Mouse (Mus musculus): ENCODE results near the gene Sord. TPM values are rescaled to one million over a fixed set of nuclear protein-coding genes. Genes with fewer than 3 reads are reported as not detected.
"Not testable (repeated sequence)": the region's sequence is repeated elsewhere in the genome, so short reads cannot be mapped to it uniquely, and the experiment has no call there.

Sord gene
- total RNA-seq (2021): 10 to 100 TPM; 83.7 to 90.0 TPM
- long read RNA-seq, experiment 1, transcript Sord-201 (9 exons, 2,352 nt): major isoform, 120 of 135 reads
- long read RNA-seq, experiment 1, partial matches to known transcripts: 10 of 135 reads
- long read RNA-seq, experiment 1, other reads (novel, unspliced or antisense): 5 of 135 reads
- long read RNA-seq, experiment 2, transcript Sord-201 (9 exons, 2,352 nt): major isoform, 105 of 111 reads
- long read RNA-seq, experiment 2, partial matches to known transcripts: 5 of 111 reads
- long read RNA-seq, experiment 2, other reads (novel, unspliced or antisense): 1 of 111 reads

DNA sequence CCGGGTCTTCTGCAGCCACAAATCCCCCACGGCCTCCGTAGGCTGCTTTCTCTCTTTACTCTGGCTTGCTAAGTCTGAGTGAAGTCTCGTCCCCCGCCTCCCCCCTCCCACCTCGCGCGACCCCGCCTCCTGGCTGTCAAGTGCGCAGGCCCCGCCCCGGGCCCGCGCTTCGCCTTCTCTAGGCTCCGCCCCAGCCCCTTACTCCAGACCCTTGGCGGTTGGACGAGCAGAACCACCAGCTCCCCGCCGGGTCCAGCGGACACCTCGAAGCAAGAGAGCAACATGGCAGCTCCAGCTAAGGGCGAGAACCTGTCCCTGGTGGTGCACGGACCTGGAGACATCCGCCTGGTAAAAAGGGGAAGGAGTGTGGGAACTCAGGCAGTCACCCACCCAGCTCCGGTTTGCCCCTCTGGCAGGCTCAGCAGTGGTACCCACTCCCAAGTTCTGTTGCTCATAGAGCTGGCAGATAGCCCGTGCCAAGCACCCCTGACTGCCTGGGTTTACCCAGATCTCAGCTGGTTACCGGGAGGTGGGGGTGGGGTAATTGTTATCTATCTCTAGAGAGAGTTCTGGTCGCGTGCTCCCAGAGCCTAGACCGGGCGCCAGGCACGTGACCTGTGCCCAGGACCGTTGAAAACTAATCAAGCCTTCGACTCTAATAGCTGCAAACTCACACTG is at the start of gene Sord:
Gene Sord, plus strand, starts transcription at position 139 of the 678 bp plus-strand sequence.
- intact Hi-C loops (cut with DNase I): no loop called here
- DNase-seq: peak; percentile 79 to 80

DNA sequence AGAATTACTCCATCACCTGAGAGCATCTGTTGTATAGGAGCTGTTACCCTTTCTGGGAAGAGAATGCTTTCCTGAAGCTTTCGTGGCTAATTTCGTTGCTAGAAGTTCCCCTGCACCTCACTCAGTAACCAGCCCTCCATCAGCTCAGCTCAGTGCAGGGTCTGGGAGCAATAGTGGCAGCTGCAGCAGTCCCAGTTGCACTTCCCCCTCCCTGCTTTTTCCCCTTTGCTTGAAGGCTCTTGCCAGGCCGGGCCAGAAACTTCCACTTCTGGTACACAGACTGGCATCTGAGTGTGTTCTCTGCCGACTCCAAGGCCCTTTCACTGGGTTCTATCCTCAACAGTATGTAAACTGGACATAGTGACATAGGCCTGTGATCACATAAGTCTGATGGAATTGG is 49.5 kb upstream of the Sord start:
- intact Hi-C loops (cut with DNase I): no loop called here
- DNase-seq: no peak

DNA sequence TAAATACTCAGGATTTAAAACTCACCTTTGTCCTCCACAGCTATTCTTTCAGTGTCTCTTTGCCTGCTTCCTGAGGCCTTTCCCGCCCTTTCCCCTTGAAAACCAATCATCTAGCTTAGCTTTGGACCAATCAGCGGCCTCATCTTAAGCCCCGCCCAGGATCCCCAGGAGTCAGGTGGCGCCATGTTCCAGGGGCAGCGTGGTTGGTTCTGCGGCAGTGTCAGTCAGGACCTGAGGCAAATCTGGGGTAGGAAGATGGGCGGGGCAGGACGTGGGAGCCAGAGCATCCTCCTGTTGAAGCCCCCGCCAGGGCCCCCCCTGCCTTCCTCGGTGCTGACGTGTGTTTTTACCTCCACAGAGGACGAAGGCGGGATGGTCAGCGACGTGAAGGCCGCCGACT is 48.4 kb upstream of the Sord start, which contains the start of the genes Patl2 and Terb2:
Gene Patl2, minus strand, starts transcription at position 84 of the 400 bp plus-strand sequence.
Gene Terb2, plus strand, starts transcription at position 167 of the 400 bp plus-strand sequence.
- intact Hi-C loops (cut with DNase I): no loop called here

DNA sequence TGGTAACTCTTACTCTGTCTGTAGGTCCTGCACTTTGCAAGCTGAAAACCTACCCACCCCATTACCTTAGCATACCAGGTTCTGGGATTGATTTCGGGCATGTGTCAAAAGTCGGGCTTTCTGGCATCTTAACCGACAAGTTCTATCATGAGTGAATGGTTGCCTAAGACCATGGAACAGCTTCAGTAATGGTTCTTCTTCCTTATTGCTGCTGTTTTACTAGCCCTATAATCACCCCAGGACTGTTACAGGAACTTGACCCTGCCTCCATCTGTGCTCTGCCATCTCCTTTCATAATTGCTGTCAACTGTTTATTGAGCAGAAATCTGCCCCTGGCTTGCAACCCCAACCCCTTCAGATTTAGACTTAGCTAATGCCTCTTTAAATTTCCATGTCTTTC is 47.8 kb upstream of the Sord start:
- intact Hi-C loops (cut with DNase I): no loop called here

More for the DNA sequence above, 48.4 kb upstream of the Sord start, which contains the start of the genes Patl2 and Terb2:
- DNase-seq: no peak

DNA sequence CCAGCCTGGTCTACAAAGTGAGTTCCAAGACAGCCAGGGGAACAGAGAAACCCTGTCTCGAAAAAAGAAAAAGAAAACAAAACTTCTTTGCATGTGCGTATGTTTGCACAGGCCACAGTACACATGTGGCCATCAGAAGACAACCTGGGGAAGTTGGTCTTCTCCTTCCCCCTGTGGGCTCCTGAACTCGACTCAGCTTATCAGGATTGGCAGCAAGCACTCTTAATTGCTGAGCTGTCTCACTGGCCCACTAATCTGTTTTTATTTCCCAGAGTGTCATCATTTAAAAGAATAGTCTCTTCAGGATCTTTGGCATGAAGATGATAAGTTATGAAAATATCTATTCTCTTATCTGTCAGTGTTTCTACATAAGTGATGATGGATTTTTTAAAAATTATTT is 42.7 kb upstream of the Sord start:
- DNase-seq: no peak
- intact Hi-C loops (cut with DNase I): loop anchor here (5.0 kb wide), 1 partner anchor 365 kb away; no protein-coding TSS in a partner anchor

More for the DNA sequence above, 47.8 kb upstream of the Sord start:
- no peak for DNase-seq

DNA sequence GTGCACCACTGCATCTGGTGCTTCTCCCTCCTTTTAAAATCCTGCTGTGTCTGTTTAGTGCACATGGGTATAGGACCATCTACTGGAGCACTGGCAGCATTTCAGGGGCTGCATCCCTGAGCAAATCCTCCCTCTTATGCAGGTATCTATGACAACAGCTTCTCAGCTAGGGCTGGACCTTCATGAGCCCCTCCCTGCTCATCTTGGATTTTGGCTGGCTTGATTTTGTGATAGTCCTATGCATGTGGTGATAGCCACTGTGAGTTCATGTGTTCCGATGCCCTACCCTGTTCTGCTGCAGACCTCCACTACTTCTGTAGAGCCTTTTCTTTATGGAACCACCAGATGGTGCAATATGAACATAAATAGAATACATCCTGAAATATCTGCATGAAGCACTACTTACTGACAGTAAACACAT is 40.0 kb upstream of the Sord start:
- peak in 1 of 2 experiments; percentile 9 for DNase-seq
- intact Hi-C loops (cut with DNase I): loop anchor here (1.0 to 5.0 kb wide), 3 partner anchors 50 to 363 kb away; no protein-coding TSS in a partner anchor

DNA sequence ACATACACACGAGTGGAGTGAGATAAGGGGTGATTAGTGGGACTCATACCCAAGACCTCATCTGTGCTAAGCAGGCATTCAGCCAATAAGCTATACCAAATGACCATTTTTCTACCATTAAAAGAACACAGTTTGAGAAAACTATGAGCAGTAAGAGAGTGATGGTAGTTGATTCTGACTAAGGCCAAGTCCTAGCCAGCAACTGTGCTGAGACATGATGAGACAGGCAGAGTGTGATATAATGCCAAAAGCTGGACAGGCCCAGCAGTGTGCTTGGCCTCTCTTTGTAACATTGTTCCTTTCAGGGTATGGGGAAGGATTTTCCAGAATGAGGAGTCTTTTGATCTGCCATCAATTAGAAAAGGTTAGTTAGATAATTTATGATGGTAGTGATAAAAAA is 33.0 kb upstream of the Sord start:
- intact Hi-C loops (cut with DNase I): no loop called here
- DNase-seq: no peak

DNA sequence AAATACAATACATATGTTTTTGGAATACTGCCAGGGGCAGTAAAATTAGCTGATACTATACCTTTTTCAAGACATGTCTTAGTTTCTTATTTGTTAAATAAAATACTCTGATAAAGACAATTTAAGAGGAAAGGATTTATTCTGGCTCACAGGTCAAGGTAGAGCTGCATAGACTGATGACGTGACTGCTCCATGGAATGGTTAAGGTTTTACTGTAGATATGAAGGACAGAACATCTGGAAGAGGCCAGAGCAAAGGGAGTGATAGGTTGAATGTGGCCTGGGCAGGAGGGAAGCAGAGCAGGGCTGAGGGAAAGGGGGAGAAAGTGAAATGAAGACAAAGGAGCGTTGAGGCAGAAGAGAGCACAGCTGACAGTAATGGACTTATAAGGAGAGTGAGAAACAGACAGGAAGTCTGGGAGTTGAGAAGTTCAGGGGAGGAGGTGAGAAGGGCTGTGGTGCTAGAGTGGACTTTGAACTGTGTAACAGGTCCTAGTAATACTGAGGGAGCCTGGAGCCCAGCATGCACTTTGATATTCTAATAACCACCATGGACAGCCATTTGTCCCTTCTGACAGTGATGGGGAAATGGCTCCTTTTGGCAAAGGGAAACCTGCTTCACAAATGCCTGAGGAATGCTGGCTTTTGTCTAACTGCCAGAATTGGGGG is 28.0 kb upstream of the Sord start:
- no peak for DNase-seq
- intact Hi-C loops (cut with DNase I): no loop called here

DNA sequence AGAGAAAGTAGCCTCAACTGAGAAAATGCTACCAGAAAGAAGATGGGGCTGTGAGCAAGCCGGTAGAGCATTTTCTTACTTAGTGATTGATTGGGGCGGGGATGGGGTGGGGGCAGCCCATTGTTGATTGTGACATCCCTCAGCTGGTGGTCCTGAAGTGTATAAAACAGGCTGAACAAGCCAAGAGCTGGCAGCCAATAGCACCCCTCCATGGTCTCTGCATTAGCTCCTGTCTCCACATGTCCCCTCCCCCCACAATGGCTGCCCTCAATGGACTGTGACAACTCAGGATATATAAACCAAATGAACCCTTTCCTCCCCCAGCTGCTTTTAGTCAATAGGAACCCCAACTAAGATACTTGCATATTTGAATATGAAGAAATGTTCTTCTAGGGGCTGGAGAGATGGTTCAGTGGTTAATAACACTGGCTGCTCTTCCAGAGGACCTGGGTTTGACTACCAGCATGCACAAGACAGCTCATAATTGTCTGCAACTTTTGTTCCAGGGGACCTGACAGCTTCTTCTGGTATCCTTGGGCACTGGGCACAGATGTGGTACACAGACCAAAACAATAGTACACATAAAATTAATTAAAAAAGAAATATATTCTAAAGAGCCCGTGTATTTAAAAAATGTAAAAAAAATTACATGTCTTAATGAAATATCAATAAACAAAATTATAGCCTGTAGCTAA is 23.9 kb upstream of the Sord start:
- intact Hi-C loops (cut with DNase I): no loop called here
- no peak for DNase-seq

DNA sequence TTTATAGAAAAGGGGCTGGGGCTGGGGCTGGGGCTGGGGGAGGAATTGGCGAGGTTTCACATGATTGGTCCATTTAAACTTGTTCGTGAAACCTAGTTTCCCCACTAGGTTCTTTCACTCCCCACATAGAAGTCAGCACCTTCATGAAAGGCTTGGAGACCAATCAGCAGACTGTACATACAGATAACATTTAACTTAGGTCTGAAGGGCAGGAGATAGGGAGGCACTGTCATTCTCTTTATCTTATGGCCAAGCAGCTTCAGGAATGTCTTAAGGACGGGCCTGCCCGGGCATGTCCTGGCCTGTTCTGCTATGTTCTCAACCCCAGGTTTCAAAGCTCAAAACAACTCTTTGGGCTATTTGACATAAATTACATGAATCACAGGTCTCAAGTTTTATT is 17.5 kb upstream of the Sord start:
- DNase-seq; intact Hi-C loops (cut with DNase I): not testable (repeated sequence)

DNA sequence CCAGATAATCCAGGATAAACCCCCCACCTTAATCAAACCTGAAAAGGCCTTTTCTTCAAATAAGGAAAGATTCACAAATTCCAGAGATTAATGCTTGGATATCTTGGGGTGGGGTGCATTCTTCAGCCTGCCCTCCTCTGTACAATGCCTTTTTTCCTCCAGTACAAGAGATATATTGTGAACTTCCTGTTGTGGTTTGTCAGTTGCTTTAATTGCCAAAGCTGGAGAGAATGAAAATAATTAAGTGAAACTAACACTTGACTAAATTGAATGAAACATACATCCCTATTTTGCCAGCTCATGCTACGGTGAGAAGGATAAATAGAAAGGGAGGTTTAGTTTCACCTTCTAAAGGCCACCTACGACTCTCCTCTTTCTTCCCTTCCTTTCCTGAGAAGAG is 16.3 kb upstream of the Sord start:
- intact Hi-C loops (cut with DNase I): no loop called here
- no peak for DNase-seq

DNA sequence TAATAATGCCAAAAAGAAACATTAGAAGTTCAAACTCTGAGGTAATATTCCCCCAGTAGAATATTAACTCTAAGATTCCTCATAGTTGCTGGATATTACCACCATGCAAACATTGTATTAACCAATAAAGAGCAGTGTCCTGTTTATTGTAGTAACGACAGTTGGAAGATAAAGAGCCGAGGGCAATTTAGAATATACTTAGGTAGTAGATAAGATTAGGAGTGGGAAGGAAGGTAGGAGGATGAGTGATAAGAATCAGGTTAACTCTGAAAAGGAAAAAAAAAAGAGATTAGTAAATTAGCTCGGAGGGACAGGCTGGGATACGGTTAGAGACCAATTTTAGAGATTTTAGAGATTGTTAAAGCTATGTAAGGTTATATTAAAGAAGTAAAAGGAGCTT is 13.2 kb upstream of the Sord start:
- intact Hi-C loops (cut with DNase I): no loop called here
- no peak for DNase-seq

DNA sequence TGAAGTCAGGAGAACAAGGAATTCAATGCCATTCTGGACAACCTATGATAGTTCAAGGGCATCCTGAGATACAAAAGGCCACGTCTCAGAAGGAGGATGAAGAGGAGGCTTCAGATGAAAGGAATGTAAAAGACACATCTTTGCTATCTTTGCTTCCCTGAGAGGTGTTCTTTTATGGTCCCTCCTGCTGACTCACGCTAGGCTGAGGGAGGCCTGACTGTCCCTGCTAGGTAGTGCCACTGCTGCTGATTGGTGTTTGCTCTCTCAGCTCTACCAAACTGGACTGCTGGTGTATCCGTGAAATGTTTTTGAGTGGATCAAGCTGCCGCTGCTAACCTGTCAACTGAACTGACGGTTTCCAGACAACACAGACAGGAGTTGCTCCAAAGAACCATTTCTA is 12.8 kb upstream of the Sord start:
- DNase-seq: no peak
- intact Hi-C loops (cut with DNase I): no loop called here

DNA sequence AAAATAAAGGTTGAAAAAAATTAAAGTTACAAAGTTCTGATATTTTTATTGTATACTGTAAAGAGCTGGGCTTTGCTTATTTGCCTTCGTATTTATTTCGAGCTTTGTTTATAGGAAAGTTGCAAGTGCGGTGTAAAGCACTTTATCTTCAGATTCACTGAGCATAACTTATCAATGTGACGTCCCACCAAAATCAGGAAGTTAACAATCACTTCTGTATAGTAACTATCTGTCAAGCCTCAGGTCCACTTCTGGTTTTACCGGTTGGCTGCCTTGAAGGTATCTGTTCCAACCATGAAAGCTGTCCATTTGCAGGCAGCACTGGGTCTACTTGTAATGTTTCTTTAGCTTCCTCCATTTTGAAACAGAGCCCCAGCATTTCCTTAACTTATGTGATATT is 12.3 kb upstream of the Sord start:
- intact Hi-C loops (cut with DNase I): no loop called here
- DNase-seq: no peak

DNA sequence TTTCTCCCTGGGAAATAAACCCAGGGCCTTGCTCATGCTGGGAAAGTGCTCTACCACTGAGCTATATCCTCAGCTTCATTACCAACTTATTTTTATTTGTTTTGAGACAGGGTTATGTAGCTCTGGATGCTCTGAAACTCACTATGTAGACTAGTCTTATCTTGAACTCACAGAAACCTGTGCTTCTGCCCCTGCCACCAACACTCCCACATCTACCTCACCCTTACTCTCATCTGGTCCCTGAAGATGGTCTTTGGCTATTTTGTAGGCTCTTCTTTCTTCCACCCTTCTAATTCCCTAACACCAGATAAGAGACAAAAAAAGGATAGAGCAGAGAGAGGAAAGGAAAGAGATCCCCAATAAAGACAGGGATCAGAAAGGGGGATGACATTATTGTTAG is 10.9 kb upstream of the Sord start:
- no peak for DNase-seq
- intact Hi-C loops (cut with DNase I): no loop called here

DNA sequence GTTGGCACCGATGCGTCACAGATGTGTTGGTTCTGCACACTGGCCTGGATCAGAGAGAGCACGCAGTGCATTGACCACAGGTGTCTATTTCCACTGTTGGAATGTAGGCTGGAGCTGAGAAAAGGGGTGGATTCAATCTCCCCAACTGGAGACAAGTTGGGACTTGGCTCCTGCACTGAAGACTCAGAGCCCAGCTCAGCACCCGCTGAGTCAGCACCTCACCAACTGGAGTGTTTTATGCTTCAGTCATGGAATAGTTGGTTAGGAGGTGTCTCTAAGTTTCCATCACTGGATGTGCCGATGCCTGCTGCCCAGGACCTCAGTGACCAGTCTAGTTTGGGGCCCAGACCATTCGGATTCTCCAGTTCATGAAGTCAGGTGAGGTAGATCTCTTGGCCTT is 4.2 kb upstream of the Sord start:
- intact Hi-C loops (cut with DNase I): no loop called here
- no peak for DNase-seq

DNA sequence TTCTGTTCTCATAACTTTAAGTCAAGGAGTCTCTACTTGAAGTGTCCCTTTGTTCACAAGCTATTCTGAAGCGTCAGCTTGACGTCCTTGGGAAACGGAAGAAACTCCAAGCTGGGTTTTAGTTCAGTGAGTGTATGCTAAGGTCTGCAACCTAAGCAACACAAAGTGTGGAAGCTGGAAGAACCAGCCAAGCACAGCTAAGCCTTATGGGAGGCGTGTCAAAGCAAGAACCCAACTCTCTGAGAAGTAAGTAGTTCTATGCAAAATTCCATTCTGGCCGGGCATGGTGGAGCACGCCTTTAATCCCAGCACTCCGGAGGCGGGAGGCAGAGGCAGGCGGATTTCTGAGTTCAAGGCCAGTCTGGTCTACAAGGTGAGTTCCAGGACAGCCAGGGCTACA is 2.9 kb upstream of the Sord start:
- intact Hi-C loops (cut with DNase I): no loop called here
- DNase-seq: no peak

DNA sequence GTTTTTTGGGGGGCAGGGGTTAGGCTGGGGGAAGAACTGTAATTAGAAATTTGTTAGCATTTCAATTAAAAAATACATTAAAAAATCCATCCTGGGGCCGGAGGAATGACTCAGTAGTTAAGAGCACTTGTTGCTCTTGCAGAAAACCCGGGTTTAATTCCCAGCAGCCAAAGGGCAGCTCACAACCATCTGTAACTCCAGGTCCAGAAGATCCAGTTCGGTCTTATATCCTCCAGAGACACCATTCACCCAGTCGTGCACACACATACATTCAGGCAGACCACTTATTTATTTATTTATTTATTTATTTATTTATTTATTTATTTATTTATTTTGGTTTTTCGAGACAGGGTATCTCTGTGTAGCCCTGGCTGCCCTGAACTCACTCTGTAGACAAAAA is 1.2 kb upstream of the Sord start:
- intact Hi-C loops (cut with DNase I): no loop called here
- DNase-seq: no peak

DNA sequence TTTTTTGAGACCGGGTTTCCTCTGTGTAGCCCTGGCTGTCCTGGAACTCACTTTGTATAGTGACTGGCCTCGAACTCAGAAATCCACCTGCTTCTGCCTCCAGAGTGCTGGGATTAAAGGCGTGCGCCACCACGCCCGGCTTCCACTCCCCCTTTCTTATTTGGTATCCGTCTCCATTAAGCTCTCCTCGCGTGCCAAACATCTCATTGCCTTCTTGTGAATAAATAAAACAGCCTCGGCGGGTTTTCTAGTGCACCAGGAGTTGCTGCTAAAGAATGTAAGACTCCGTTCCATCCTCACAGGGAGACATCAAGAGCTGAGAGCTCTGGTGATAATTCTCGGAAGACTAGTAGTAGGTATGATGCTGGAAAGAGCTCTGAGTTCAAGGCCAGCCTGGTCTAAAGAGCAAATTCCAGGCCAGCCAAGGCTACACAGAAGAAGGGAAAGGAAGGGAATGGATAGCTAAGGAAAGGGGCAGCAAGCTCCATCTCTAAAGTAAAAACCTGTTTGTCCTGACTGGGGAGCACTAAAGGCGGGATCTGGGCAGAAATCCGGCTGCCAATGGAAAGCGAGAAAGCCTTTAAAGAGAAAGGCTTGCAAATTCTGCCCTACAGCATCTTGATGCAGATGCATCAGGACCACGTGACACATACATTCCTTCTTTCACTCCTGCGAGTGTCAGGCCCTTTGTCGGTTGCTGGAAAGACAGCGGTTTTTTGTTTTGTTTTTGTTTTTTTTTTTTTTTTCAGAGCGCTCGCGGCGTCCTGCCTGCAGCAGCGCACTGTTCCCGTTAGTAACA is 591 bp upstream of the Sord start:
- intact Hi-C loops (cut with DNase I): no loop called here
- peak; percentile 9 to 33 for DNase-seq

DNA sequence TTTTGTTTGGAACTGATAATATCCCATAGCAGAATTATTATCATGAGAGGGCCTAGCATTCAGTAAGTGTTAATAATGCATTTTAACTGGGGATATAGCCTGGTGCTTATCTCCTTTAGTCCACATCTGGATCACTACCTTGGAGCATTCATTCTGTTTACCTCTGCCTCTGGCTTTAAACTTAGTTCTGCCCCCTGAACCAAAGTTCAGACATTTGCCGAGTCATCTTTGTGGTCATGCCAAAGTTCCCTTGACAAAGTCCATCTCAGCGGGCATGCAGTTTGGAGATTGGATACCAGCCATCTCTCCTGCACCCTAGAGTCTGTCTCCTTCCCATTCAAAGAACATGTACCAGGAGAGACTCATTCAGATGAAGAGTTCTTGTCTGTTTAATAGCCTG is 876 bp downstream of the Sord start:
- intact Hi-C loops (cut with DNase I): no loop called here
- peak in 1 of 2 experiments; percentile 7 for DNase-seq

All from heart, postnatal 14 days (tissue).